Mouse (Mus musculus): ENCODE results near the gene Timmdc1.
"Not testable (repeated sequence)": the region's sequence is repeated elsewhere in the genome, so short reads cannot be mapped to it uniquely, and the experiment has no call there.

The Timmdc1 gene

GRCm38 (mm10) chr16:38502469-38502868 is 20.0 kb downstream of the Timmdc1 start:
- DNase-seq (ENCODE audit: inconsistent age in 2 of 2, low spot score in 1 of 2), result peak; percentile 55 to 65

GRCm38 (mm10) chr16:38496604-38497140 is 25.8 kb downstream of the Timmdc1 start:
- DNase-seq (ENCODE audit: inconsistent age in 2 of 2, low spot score in 1 of 2), result no peak

GRCm38 (mm10) chr16:38493890-38494289 is 28.6 kb downstream of the Timmdc1 start:
- no peak for DNase-seq (ENCODE audit: inconsistent age in 2 of 2, low spot score in 1 of 2)

- DNase-seq (ENCODE audit: inconsistent age in 2 of 2, low spot score in 1 of 2), result peak; percentile 75
These were observed 29.9 kb downstream of the Timmdc1 start for GRCm38 (mm10) chr16:38492551-38492950.

GRCm38 (mm10) chr16:38483582-38484309 is 38.7 kb downstream of the Timmdc1 start:
- peak in 1 of 2 experiments; percentile 22 for DNase-seq (ENCODE audit: inconsistent age in 2 of 2, low spot score in 1 of 2)

GRCm38 (mm10) chr16:38482780-38483562 is 39.5 kb downstream of the Timmdc1 start:
- peak; percentile 49 to 82 for DNase-seq (ENCODE audit: inconsistent age in 2 of 2, low spot score in 1 of 2)

GRCm38 (mm10) chr16:38481327-38481726 is 41.1 kb downstream of the Timmdc1 start:
- no peak for DNase-seq (ENCODE audit: inconsistent age in 2 of 2, low spot score in 1 of 2)

- DNase-seq (ENCODE audit: inconsistent age in 2 of 2, low spot score in 1 of 2), result no peak
These were observed 44.2 kb downstream of the Timmdc1 start for GRCm38 (mm10) chr16:38478296-38478695.

- DNase-seq (ENCODE audit: inconsistent age in 2 of 2, low spot score in 1 of 2), result not testable (repeated sequence)
These were observed 45.2 kb downstream of the Timmdc1 start for GRCm38 (mm10) chr16:38477241-38477608.

- peak; percentile 65 to 91 for DNase-seq (ENCODE audit: inconsistent age in 2 of 2, low spot score in 1 of 2)
These were observed 45.9 kb downstream of the Timmdc1 start for GRCm38 (mm10) chr16:38476312-38477240.

- peak in 1 of 2 experiments; percentile 57 for DNase-seq (ENCODE audit: inconsistent age in 2 of 2, low spot score in 1 of 2)
These were observed 46.7 kb downstream of the Timmdc1 start for GRCm38 (mm10) chr16:38475681-38476311.

GRCm38 (mm10) chr16:38474677-38475286 is 47.7 kb downstream of the Timmdc1 start:
- DNase-seq (ENCODE audit: inconsistent age in 2 of 2, low spot score in 1 of 2), result no peak

- DNase-seq (ENCODE audit: inconsistent age in 2 of 2, low spot score in 1 of 2), result no peak
These were observed 48.8 kb downstream of the Timmdc1 start for GRCm38 (mm10) chr16:38473661-38474060.

- no peak for DNase-seq (ENCODE audit: inconsistent age in 2 of 2, low spot score in 1 of 2)
These were observed 50.0 kb downstream of the Timmdc1 start for GRCm38 (mm10) chr16:38472507-38472873.

- DNase-seq (ENCODE audit: inconsistent age in 2 of 2, low spot score in 1 of 2), result no peak
These were observed 50.6 kb downstream of the Timmdc1 start for GRCm38 (mm10) chr16:38471697-38472506.

GRCm38 (mm10) chr16:38469437-38469836 is 53.0 kb downstream of the Timmdc1 start:
- DNase-seq (ENCODE audit: inconsistent age in 2 of 2, low spot score in 1 of 2), result no peak

GRCm38 (mm10) chr16:38468706-38469018 is 53.8 kb downstream of the Timmdc1 start:
- DNase-seq (ENCODE audit: inconsistent age in 2 of 2, low spot score in 1 of 2), result no peak

- peak; percentile 83 to 89 for DNase-seq (ENCODE audit: inconsistent age in 2 of 2, low spot score in 1 of 2)
These were observed 54.4 kb downstream of the Timmdc1 start for GRCm38 (mm10) chr16:38467917-38468705.

Data from adrenal gland, adult (tissue).